Mouse (Mus musculus): Measurements from ENCODE around the gene Gm10639.
"Not testable (repeated sequence)": the region's sequence is repeated elsewhere in the genome, so short reads cannot be mapped to it uniquely, and the experiment has no call there.

- TF ChIP-seq CTCF (IDR thresholded peaks at IDR 0.05; ENCODE audit: low read depth, low read length); TAL1 (conservative IDR thresholded peaks at IDR 0.05; ENCODE audit: low read depth, low read length); GATA1 (IDR thresholded peaks at IDR 0.05; ENCODE audit: borderline replicate concordance, low read length): not testable (repeated sequence)
Measured at GRCm38 (mm10) chr9:78259688-78260087, 30.0 kb upstream of the Gm10639 start.

All from G1E (cell line).